Mouse (Mus musculus) testis, adult 2 months (tissue): ENCODE results near the gene Use1.

ENCODE experiments used
- CTCF ChIP-seq: fragments of 200-500 bp; IDR thresholded peaks from 2 replicates; pipeline ENCODE4 v1.5.1; 2012; ENCODE audit warnings: low read depth, mild to moderate bottlenecking, inconsistent platforms, low read length, moderate library complexity; ENCODE audit not compliant: control insufficient read depth, insufficient read depth, insufficient replicate concordance
- POLR2A ChIP-seq: fragments of 200-500 bp; IDR thresholded peaks from 2 replicates; pipeline ENCODE4 v1.6.1; 2012; ENCODE audit warnings: low read depth, mild to moderate bottlenecking, inconsistent platforms, low read length, moderate library complexity; ENCODE audit not compliant: control insufficient read depth

- TF ChIP-seq CTCF (no peak), POLR2A (0 out of 2 replicates have a peak, but pooled peaks have one; percentile 2)
Observed at GRCm38 (mm10) chr8:71381421-71381970, 14.8 kb downstream of the Use1 start, which contains the start of gene Nr2f6.
